ENCODE assay signal across 12 mouse cellular contexts in genomic region chrX:77597674-77598073, GRCm38 (mm10).
DNase-seq lines count a peak whose midpoint lies in the region; ATAC-seq and TF ChIP-seq lines count a peak whose summit lies in the region.
"Had no signal": no experiment of that assay in that cellular context is flagged by ENCODE, and none has a peak within 500 bp of the region (broad histone marks: within the 10 kb centered on the region; RNA-seq: fewer than 3 reads in every experiment).

No protein-coding gene starts in this region.

- DNase-seq in frontal cortex, adult 2 months (ENCODE audit: extremely low spot score in 1 of 2, low spot score in 1 of 2), result peak; percentile 13 to 60
- no peak for DNase-seq in frontal cortex, postnatal 14 days (ENCODE audit: low spot score in 2 of 2)
- DNase-seq in 416B (ENCODE audit: low read depth), result peak; percentile 27
- DNase-seq in brain, adult 2 months (ENCODE audit: low read depth, low spot score), result peak; percentile 85
- DNase-seq in thymus, adult 2 months, result no peak
- no peak for DNase-seq in midbrain, embryonic 10.5 days (ENCODE audit: low spot score)
- DNase-seq in forebrain, embryonic 14.5 days (ENCODE audit: low spot score), result no peak
- DNase-seq: lung, adult 2 months; thymus, postnatal 4 days had no signal

- H3K9ac ChIP-seq in forebrain, embryonic 14.5 days (ENCODE audit: low read length), result no peak overlapping the region
- H3K9ac ChIP-seq: hindbrain, embryonic 14.5 days; midbrain, embryonic 13.5 days had no signal

- H3K36me3 ChIP-seq in thymus, adult 2 months (ENCODE audit: control insufficient read depth, insufficient read depth, low read length), result no peaks in the 10 kb centered on the region
- no peaks in the 10 kb centered on the region for H3K36me3 ChIP-seq in midbrain, embryonic 10.5 days
- H3K36me3 ChIP-seq in forebrain, embryonic 14.5 days (ENCODE audit: control insufficient read depth, insufficient read depth, low read length), result no peaks in the 10 kb centered on the region
- H3K36me3 ChIP-seq: midbrain, embryonic 13.5 days had no signal

- TF ChIP-seq CTCF in thymus, adult 2 months (IDR thresholded peaks at IDR 0.05; ENCODE audit: borderline replicate concordance, control insufficient read depth, extremely low read depth, insufficient read depth, low read length, poor library complexity), result no peak

- no peak overlapping the region for H3K27ac ChIP-seq in thymus, adult 2 months (ENCODE audit: control insufficient read depth, insufficient read depth, low read length)
- H3K27ac ChIP-seq in midbrain, embryonic 10.5 days (replicated peaks), result no peak overlapping the region
- H3K27ac ChIP-seq in forebrain, embryonic 14.5 days (ENCODE audit: low read depth, low read length), result no peak overlapping the region
- H3K27ac ChIP-seq: hindbrain, embryonic 14.5 days; midbrain, embryonic 13.5 days had no signal

- H3K9me3 ChIP-seq in midbrain, embryonic 10.5 days (replicated peaks), result no peaks in the 10 kb centered on the region
- no peaks in the 10 kb centered on the region for H3K9me3 ChIP-seq in forebrain, embryonic 14.5 days (replicated peaks; ENCODE audit: control insufficient read depth, low read length)
- H3K9me3 ChIP-seq: midbrain, embryonic 13.5 days had no signal

- H3K4me3 ChIP-seq in thymus, adult 2 months (ENCODE audit: control insufficient read depth, insufficient read depth, low read length), result no peak overlapping the region
- H3K4me3 ChIP-seq in midbrain, embryonic 10.5 days, result no peak overlapping the region
- H3K4me3 ChIP-seq in forebrain, embryonic 14.5 days (ENCODE audit: low read depth, low read length), result no peak overlapping the region
- H3K4me3 ChIP-seq: midbrain, embryonic 13.5 days had no signal

- no peak for TF ChIP-seq POLR2A in thymus, adult 2 months (IDR thresholded peaks at IDR 0.05; ENCODE audit: control insufficient read depth, extremely low read depth, insufficient read depth, low read length, poor library complexity)

- peak; percentile 49 to 51; a peak in 2 of 4 replicates for ATAC-seq in hematopoietic stem cell, adult 5-6 weeks (replicated peaks in 1 of 2; ENCODE audit: insufficient read depth in 1 of 2, low FRiP score in 2 of 2, low TSS enrichment in 1 of 2, low read depth in 1 of 2, poor library complexity in 2 of 2, severe bottlenecking in 2 of 2)
- no peak for ATAC-seq in forebrain, embryonic 14.5 days
- ATAC-seq: midbrain, embryonic 13.5 days had no signal

- no peak overlapping the region for H3K4me2 ChIP-seq in forebrain, embryonic 14.5 days (ENCODE audit: low read length)
- H3K4me2 ChIP-seq: hindbrain, embryonic 14.5 days; midbrain, embryonic 13.5 days had no signal

- no peaks in the 10 kb centered on the region for H3K27me3 ChIP-seq in thymus, adult 2 months (ENCODE audit: control insufficient read depth, insufficient read depth, low read length)
- H3K27me3 ChIP-seq in midbrain, embryonic 10.5 days (ENCODE audit: low read depth, poor library complexity, severe bottlenecking), result no peaks in the 10 kb centered on the region
- H3K27me3 ChIP-seq in forebrain, embryonic 14.5 days (replicated peaks; ENCODE audit: control insufficient read depth, insufficient read depth, low read length), result no peaks in the 10 kb centered on the region
- H3K27me3 ChIP-seq: midbrain, embryonic 13.5 days had no signal

- H3K4me1 ChIP-seq in thymus, adult 2 months (replicated peaks; ENCODE audit: control insufficient read depth, insufficient read depth, low read length), result no peaks in the 10 kb centered on the region
- H3K4me1 ChIP-seq in midbrain, embryonic 10.5 days, result no peaks in the 10 kb centered on the region
- no peaks in the 10 kb centered on the region for H3K4me1 ChIP-seq in forebrain, embryonic 14.5 days (ENCODE audit: control insufficient read depth, insufficient read depth, low read length)
- H3K4me1 ChIP-seq: midbrain, embryonic 13.5 days had no signal

Comparison
In these comparisons a context has a peak if more than half of its experiments do, and no peak if none do; other contexts are left out.
1. DNase-seq: peak in frontal cortex, adult 2 months (2 of 2), 416B (single experiment) and brain, adult 2 months (single experiment); none in frontal cortex, postnatal 14 days (0 of 2), thymus, adult 2 months (single experiment), midbrain, embryonic 10.5 days (single experiment) and forebrain, embryonic 14.5 days (single experiment).